Mouse (Mus musculus) liver, embryonic 14.5 days (tissue): Measurements from ENCODE around the gene 2900026A02Rik.

Source experiments
- CTCF ChIP-seq: IDR thresholded peaks from 2 replicates; pipeline ENCODE4 v1.5.1; 2016; ENCODE audit warnings: antibody characterized with exemption, low read depth, control low read depth
- EP300 ChIP-seq: IDR thresholded peaks from 2 replicates; pipeline ENCODE4 v1.6.1; 2016; ENCODE audit warnings: antibody characterized with exemption, low read depth

DNA sequence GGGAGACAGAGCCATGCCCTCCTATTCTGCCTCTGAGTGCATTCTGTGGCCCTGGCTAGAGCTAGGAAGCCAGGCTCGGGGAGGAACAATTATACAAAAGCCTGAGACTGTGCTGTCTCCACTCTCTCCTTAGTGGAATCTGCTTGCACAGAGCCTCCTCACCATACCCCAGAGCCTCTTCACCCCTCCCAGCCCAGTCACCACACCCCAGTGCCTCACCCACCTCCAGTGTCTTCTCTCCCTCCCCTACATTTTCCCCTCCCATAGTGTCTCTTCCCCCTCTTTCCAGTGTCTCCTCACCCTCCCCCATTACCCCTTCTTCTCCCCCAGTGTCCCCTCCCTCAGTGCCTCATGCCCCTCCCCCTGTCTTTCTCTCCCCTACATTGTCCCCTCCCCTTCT lies 110.1 kb downstream of the 2900026A02Rik start:
- TF ChIP-seq CTCF (no peak), EP300 (no peak)
